Mouse (Mus musculus) v-Abl transformed pro-B cells (cell line): ENCODE data around the gene Atp5s.

Experiments used
- in situ Hi-C, 2 experiments: fragments of 400-800 bp; cut with MboI; formaldehyde crosslinking; loops; one replicate each; pipeline ENCODE4 v1.15.1; 2025; ENCODE audit not compliant: unreplicated experiment in 2 of 2

The Atp5s gene

DNA sequence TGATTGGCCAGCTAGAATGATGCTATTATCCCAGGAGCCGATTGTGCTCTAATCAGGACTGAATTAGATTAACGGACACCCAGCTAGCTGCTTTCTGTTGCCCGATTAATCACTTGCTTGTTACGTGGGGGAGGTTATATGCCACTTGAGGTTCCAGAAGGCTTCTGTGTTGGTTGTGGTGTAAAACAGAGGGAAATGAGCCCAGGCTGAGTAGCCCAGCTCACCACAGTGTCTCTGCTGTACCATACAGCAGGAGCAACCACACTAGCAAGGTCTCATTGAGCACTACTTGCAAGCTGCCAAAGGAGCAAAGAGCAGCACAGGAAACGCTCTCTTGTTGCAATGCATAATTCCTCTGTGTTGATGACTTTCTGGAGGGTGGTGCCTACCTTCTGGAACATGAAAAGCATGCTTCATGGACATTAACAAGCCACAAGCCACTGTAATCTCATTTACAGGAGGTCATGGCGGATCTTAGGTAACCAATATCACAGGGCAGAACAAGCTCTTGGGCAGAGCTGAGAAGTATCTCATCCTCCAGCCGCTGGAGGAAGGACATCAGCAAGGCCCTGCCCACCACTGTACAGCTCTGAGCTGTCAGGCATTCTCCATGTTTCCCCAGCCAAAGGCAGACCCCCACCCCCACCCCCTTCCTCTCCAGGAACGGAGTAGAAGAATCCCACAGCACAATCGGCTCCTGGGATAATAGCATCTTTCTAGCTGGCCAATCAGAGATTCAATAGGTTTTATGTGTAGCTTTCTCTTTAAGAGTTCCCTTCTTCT is 42.9 kb downstream of the Atp5s start:
- in situ Hi-C loops: loop anchor here in 1 of 2 experiments (25.0 kb wide), 2 partner anchors 470 to 670 kb away; partner anchors contain the start of gene Pygl

DNA sequence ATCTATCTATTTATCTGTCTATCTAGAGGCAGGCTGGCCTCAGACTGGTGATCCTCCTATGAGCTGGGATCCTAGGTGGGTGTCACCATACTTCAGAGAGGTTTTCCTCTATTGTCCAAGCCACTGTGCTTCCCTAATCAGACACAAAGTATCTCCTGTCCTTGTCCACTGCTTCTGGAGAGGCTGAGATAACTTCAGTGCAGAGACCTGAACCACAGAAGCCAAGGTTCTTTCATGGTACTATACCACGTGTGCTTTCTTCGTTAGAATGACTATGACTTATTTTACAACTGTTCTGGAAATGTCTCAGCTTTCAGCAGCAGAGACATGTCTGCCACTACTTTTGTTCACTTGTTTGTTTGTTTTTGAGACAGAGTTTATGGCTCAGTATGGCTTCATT is 44.1 kb downstream of the Atp5s start:
- in situ Hi-C loops: loop anchor here in 1 of 2 experiments (25.0 kb wide), 2 partner anchors 468 to 668 kb away; partner anchors contain the start of gene Pygl

DNA sequence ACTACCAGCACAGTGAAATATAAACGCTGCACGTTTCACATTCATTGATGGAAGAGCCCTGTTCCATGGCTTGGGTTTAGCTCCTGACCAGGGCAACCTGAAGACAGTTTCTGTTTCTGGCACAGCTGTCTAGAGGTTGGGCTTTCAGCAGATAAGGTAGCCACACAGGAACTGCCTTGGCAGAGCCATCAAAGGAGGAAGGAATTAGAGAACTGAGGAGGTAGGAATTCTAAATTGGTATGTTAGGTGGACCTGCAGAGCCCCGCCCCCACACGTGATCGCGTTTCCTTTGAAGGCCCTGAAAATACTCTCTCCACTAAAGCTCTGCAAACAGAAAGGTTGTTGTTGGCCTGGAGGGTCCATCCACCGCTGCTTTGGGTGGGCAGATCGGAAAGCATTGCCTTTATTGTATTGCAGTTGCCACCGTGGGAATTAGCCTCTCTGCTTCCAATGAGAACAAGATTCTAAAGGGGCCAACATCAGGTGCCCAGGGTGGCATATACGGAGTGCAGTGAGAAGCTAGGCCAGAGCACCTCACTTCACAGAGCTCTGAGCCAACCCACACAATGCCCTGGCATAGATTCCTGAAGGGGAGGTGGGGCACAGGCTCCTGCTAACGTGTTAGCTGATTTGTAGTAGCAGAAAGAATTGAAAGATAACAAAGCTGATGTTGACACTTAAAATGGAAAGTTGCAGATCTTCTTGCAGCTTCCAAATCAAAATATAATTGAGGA is 52.0 kb downstream of the Atp5s start:
- in situ Hi-C loops: no loop called here

- in situ Hi-C loops: no loop called here
Observed at GRCm38 (mm10) chr12:69777341-69777730, 52.6 kb downstream of the Atp5s start.

DNA sequence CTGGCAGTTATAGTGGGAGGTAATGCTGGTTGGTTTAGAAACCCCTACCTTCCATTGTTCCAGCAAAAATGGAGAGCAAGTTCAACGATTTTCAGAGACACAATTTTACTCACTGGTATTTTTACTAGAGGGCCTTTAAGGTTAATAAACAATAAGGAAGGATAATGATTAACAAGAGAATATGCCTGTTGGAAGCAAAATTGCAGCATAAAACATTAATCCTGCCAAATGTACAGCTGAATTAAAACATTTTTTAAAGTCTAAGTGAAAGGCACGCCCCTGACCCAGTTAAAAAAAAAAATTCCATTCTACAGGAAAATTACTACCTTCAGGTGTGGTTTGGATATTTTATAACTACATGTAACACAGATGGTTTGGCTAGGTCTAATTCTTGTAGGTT is 53.2 kb downstream of the Atp5s start:
- in situ Hi-C loops: no loop called here

GRCm38 (mm10) chr12:69781480-69781879 is 56.7 kb downstream of the Atp5s start:
- in situ Hi-C loops: no loop called here

DNA sequence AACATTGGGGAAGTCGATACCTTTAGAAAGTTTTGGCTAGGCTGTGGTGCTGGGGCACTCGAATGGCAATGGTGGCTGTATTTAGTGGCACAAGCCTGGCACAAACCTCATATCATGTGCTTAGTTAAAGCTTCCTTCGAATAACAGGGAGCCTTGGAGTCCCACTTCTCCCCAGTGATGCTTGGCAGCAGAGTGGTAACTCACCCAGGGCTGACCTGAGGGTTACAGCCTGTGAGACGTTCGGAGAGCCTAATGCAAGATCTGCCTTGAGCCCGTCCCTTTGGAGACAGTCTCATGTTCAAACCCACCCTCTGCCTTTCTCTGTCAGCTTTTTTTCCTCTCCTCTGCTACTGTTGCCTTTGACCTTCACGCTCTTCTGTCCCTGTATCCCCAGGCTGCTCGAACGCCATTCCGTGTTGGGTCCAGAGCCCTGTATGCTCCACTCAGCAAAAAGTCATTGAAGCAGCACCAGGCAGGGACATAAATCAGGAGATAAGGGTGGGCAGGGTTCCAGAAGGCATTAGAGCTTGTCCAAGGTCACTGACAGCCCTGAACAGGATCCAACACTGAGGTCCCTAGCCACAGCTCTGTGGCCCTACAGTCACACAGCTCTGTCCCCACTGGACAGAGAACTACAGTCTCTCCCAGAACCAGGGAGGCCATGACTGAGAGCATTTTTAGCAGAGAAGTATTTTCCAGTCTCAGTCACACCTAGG is 57.3 kb downstream of the Atp5s start:
- in situ Hi-C loops: no loop called here

DNA sequence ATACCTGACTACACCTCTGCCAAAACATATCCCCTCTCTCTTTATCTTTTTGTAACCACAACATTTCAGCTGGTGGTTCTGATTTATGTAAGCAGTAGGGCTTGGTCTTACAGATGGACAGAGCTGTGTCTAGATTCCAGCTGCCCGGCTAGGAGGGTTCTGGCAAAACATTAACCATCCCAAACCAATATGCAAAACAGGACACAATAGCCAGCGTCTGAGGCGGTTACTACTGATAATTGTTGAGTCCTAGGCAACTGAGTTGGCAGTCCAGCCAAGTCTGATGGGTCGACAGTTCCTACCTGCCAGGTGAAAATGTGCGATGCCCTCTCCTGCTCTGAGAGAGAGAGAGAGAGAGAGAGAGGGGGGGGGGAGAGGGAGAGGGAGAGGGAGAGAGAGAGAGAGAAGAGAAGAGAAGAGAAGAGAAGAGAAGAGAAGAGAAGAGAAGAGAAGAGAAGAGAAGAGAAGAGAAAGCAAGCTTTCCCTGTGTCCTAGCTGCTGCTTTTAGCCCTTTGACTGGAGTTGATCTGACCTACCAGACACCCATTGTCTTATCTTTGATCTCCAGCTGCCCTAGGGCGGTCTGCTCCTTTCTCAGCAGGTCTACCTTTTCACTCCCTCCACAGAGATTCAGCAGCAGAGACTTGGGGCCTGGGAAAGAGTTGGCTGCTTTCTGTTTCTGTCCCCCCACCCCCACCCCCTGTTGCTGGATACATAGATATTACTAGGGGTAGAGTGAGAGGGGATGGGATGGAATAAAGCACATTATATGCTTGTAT is 58.7 kb downstream of the Atp5s start:
- in situ Hi-C loops: no loop called here

DNA sequence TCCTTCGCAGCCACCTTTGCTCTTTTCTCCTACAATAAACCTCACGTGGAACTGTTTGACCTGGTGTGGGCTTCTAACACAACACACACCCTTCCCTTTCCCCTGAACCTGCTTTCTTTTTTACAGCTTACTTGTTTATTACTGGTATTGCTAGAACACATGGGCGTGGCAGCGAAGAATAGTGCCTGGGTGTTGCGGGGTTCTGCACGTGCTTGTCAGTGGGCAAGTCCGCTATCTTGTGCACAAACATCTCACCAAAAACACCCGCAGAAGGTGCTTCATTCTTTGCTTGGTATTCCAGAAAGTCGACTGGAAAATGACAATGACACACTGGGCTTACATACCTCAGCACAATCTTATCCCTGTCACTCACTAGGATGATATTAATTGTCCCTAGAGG is 60.7 kb downstream of the Atp5s start:
- in situ Hi-C loops: no loop called here

DNA sequence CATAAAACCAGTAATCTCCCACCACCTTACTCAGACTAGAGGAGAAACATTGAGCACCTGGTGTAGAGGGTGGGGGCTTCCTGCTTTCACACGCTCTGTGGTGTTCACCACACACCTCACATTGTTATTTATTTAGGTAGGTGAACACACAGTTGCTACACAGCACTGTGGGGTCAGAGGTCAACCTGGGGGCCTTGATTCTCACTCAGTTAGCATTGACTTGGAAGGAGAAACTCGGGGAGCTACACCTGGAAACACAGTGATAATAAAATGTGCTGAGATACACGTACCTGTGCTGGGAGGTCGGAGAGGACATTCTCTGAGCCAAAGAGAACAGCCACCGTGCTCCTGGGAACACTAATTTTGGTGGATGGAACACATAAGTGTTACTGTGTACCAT is 63.6 kb downstream of the Atp5s start:
- in situ Hi-C loops: no loop called here

DNA sequence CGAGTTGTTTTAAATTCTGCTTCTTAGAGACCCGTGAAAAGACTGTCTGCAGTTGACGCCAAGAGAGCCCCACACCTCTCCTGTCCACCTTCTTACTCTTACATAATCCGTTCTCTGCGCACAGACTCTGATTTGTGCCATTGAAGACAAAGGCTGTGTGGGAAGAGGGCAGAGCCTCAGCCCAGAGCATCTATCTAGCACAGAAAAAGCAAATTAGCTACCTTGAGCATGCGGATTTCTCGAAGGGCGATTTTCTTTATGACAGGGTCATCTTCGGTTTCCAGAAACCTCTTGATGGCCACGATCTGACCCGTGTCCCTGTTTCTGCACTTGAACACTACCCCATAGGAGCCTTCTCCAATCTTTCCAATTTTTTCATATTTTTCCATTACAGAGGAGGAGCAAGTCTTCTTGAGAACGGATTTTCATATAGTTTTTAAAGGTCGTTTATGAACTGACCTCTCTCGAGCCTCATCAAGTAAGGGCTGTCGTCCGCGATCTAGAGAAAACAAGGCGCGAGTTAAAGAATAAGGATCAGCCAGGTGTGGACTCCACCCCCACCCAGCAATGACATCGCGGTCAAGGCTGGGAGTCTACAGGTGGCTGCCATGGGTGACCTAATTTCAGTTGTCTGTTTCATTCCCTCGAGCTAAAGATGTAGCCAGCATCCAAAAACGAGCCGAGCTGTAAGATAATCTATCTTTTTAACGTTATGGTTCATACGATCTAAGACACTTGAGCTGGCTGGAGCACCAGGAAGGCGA is 65.2 kb downstream of the Atp5s start:
- in situ Hi-C loops: no loop called here

GRCm38 (mm10) chr12:69790530-69791505 is 66.1 kb downstream of the Atp5s start, which contains the start of gene Cdkl1:
Gene Cdkl1 (minus strand): TSS chr12:69791267.
- in situ Hi-C loops: no loop called here
